Mouse (Mus musculus): Measurements from ENCODE around the gene Fam122c.

GRCm38 (mm10) chrX:53269289-53270062 is 3.7 kb upstream of the Fam122c start, which contains the start of gene Fam122b:
- TF ChIP-seq TCF12 (IDR thresholded peaks at IDR 0.05; ENCODE audit: insufficient read depth, poor library complexity, severe bottlenecking) = no peak
- no peak for TF ChIP-seq TCF3 (IDR thresholded peaks at IDR 0.05; ENCODE audit: insufficient read length, low read depth)
- no peak for TF ChIP-seq USF1 (IDR thresholded peaks at IDR 0.05; ENCODE audit: low read depth)

Data from myocyte (in vitro differentiated cells).